Mouse (Mus musculus) v-Abl transformed pro-B cells (cell line): ENCODE data around the gene Nhlrc2.
"Not testable (repeated sequence)": the region's sequence is repeated elsewhere in the genome, so short reads cannot be mapped to it uniquely, and the experiment has no call there.

Source experiments
- in situ Hi-C, 2 experiments: fragments of 400-800 bp; cut with MboI; formaldehyde crosslinking; loops; one replicate each; pipeline ENCODE4 v1.15.1; 2025; ENCODE audit not compliant: unreplicated experiment in 2 of 2

Nhlrc2 gene

DNA sequence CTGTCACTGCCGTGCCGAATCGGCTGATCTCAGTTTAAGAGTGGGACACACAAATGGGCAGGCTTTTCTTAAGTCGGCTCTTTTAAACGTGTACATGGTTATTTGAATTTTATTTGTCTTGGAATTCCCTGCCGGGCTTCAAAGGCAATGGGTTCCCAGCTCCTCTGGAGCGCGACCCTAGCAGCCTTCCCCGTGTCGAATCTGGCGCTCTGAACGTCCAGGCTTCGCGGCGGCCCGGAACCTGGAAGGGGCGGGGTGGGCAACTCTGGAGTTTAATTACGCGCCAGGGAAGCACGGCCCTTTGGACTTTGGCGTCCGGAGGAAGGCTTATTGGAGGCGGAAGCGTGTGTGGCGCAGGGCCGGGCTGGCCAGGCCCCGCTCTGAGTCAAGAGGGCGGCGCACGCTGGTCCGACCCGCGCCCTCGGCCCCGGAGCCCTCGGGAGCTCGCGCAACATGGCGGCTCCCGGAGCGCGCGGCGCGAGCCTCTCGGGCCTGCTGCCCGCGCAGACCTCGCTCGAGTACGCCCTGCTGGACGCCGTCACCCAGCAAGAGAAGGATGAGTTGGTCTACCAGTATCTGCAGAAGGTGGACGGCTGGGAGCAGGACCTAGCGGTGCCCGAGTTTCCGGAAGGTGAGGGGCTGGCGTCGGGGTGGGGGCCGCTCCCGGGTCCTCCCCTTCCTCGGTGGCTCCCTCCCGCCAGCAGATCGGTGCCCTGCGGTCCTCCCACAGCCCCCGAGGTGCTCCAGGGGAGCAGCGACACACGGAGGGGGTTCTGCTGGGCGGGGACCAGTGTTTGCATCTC is at the start of gene Nhlrc2:
TSS of gene Nhlrc2 (plus strand) at position 32 of the 803 bp plus-strand sequence.
- in situ Hi-C loops: no loop called here

DNA sequence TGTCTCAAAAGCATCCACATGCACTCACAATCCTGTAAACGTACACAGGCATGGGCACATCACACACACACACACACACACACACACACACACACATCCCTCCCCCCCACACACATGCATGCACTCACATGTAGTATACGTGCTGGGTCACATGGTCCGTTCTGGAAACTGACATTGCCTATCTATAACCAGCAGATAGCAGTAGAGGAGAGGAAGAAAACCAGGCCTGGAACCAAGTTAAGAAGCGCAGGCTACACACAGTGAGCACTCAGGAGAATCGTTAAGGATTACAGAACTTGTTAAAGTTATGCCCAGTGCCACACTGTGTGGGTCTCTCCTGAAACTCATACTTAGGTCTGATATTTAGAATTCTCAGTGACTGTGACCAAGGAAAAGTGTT is 45.0 kb upstream of the Nhlrc2 start:
- in situ Hi-C loops: not testable (repeated sequence)

DNA sequence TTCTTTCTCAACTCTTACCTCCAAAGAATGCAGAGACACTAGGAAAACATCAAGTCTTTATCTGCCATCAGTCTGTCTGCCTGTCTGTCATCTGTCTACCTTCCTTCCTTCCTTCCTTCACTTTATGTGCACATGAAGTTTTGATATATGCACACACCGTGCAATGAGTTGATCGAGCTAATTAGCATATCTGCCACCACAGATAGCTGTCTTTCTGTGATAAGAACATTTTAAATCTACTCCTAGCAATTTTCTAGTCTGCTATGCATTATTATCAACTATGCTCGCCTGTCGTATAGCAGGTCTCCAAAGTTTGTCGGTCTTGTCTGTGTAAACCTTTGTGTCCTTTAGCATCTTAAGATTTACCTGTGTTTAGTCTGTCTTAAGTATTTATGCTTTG is 44.5 kb upstream of the Nhlrc2 start:
- in situ Hi-C loops: not testable (repeated sequence)

DNA sequence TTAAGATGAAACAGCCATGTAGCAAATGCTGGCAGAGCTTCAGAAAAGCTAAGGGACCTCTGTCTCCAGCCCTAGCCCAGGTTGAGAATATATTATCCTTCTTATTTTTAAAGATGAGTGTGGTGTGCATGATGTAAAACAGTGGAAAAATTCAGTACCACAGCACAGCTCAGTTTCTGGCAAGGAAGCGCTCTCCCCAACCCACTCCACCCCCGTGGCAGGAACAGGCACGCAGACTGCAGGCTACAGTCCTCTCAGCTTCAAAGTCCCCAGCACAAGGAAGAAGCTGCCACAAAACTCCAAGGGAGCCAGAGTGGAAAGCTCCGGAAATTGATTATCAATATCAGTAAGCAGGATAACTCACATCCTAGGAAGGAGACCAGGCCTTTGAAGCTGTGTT is 36.9 kb upstream of the Nhlrc2 start:
- in situ Hi-C loops: not testable (repeated sequence)

DNA sequence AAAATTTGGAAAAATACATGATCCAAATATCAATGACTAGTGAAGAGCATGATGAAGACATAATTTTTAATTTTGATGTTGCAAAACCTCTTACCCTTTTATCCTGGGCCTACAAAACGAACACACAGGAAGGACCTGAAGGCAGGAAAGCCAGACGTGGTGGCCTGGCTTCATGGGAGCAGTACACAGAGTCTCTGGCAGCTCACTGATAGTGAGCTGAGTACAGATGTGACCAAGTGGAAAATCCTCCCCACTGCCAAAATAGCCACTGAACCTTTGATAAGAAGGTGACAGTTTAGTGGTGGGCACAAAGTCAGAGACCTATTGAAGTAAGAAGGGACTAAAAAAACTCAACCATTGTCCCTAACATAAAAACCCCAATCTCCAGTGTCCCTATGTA is 34.5 kb upstream of the Nhlrc2 start:
- in situ Hi-C loops: not testable (repeated sequence)

DNA sequence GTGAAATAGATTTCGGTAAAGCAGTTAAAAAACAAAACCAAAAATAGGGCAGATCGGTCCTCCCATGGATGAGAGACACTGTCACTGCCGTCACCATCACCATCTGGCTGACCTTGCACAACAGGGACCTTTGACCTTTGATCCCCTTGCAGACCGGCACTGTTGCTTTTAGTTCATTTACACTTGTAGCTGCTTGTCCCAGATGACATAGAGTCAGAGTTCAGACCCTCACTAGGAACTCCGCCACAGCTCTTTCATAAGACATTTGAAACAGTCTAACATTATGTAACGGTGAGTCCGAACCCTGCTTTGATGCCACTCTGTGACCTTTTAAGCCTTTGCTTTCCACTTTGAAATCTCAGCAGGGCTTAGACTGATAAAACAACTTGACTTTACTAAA is 28.7 kb upstream of the Nhlrc2 start:
- in situ Hi-C loops: not testable (repeated sequence)

DNA sequence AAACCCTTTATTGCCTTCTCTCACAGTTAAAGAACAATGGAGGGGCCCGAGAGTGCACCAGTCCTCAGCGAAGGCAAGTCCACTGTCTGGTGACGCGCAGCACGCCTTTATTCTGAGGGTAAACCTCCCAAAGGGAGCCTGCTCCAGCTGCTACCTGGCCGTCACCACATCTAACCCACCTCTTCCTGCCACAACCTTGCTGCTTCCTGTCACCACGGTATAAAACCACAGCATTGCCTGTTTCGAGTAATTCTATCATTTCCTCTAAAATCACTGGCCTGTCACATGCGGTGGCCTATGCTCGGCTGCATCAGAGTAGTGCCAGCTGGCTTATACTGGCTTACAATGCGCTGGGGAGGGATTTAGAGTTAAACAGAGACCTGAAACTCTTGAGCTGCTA is 17.5 kb upstream of the Nhlrc2 start:
- in situ Hi-C loops: not testable (repeated sequence)

DNA sequence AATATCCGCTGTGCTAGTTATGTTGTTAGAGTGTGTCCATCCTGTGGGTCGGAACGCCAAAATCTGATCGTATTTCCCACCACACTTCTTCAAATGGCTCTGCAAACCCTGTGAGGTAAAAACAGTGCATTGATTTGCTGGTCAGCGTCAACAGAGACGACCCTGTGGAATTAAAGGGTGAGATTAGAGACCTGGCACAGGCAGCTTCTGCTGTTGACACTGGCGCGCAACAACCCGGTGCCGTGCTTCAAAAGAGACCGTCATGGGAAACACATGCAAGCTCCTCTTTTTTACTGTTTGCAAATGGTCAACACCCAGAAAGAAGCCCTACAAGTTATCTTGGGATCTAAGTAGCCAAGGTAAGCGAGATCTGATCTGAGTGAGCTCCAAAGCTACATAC is 16.8 kb upstream of the Nhlrc2 start:
- in situ Hi-C loops: no loop called here

DNA sequence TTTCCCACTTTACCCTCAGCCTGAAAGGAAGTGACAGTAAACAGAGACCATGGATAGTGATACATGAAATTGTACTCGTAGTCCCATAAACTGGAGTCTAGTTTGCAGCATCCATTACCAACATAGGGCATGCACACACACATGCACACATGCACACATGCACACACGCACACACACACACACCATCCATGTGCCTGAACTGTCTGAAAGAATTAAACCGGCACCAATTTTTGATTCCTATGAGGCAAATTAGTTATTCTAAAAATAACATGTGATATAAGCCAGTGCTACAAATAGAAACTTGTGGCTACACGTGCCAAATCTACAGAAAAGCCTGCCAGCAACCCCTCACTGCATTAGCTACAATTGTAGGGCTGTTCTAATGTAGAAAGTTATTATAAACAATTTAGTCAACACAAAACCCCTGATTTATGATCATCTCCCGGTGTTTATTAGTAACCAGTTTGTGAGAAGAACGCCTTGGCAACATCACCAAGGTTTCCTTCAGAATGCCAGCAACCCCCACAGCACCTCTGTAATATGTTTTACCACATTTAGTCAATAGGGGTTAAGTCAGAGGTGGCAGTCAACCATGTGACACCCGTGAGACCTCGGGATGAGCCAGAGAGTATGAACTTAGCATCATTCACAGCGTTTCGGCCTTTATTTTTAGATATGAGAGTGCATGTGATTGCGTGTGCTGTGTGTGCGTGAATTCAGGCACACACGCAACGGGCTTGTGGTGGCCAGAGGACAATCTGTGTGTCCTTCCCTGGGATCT is 14.6 kb upstream of the Nhlrc2 start:
- in situ Hi-C loops: no loop called here

DNA sequence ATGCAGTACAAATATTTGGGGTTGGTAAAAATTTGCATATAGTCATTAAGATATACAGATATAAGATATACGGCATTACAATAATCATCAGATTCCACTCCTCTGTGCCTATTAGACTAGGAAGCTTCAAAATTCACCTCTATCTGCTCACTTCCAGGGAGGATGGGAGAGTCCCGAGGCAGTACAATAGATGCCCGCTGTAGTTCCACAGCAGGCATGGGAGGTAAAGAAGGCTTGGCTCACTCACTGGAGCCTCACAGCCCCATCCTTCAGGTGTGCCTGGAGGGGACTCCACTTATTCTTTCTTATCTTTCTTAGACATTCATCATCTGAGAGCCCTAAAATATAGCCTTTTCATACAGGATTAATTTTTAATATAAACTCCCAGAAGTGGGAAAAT is 13.7 kb upstream of the Nhlrc2 start:
- in situ Hi-C loops: no loop called here

DNA sequence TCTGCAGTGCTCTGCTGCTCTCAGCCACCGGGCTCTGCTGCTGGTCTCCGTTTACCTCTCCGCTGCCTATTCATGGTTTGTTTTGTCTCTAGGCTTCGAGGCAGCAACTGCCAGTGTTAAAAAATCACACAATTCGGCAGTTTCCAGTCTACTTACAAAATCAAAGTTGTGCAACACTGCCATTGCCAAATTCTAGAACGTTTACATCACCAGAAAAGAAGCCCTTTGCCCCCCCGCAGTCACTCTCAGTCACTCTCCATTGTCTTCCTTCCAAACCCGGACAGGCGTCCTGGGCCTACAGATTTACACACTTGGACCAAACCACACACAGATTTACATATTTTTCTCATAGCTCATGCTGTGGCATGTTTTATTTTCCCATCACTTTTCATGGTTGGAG is 13.0 kb upstream of the Nhlrc2 start:
- in situ Hi-C loops: no loop called here

DNA sequence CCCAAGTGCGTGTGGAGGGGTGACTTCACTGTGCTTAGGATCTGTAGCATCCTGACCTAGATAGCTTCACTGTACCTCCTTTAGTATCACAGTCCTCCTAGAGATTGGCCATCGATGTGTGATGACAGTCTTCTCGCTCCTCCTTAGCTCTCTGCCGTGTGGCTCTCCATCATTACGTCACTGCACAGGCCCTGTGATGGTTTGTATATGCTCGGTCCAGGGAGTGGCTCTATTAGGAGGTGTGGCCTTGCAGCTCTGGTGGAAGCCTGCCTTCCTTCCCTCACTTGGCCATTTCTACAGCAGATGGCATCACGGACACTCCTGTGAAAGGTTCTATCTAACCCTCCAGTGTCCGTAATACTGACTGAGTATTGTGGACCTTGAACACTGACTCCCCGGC is 12.3 kb upstream of the Nhlrc2 start:
- in situ Hi-C loops: no loop called here

DNA sequence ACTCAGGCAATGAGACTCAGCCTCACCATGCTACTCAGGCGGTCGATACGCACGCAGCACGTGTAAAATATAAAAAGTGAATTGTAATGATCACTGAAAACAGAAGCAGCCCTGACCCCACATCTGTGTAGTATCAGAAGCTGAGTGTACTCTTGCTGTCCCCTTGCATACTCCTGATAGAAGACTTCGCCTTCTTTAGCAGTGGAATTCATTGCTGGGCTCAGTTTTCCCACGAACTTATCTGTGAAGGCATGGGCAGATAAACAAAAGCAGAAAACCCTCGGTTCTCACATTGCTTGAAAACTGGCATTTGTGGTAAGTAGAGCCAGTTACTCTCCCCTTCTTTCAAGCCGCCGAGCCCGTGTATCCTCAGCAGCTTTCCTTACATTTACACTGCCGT is 4.7 kb upstream of the Nhlrc2 start:
- in situ Hi-C loops: no loop called here

DNA sequence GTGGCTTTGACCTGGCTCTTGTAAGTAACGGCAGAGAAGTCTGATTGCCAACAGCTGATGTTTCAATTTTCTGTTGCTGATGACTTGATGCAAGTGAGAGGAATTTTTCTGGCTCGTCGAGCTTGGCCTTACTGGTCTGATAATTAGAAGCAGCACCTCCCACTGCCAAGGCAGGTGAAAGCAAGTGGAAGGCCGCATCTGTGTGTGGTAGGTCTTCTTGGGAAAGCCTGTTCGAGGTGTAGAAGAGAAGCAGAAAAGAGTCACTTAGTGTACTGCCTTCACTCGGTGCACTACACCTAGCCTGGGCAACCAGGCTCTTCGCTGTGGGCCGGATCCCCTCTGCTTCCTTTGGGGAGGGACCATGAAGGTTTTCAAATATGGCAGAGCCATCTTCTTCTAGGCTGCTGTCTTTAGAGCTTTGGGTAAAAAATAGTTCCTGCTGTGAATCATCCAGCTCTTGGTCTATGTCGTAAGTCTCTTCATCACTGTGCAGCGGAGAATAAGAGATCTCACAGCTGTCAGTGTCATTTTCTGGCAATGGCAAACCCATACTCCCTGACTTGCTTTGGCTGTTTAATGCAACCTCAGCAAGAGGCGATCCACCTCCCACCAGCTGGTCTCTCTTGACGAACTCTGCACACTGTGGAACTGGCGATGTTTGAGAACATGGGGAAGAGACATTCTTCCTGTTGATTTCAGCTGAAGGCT is 3.2 kb upstream of the Nhlrc2 start:
- in situ Hi-C loops: no loop called here

DNA sequence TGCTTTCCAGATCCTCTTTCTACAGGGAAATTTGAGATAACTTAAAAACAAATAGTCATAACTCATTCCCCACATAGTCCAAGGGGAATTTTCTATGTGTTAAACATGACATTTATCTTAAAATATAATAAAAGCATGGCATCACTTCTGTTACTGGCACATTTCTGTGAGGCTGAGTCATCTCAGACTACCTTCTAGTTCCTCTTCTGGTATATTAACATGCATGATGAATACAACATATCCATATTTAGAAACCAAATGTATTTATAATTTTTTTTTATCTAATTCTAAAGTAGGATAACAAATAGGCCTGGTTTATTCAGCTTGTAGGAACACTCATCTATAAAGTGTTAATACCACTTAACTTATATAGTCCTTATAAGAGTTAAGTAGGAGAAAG is 2.0 kb upstream of the Nhlrc2 start:
- in situ Hi-C loops: no loop called here

DNA sequence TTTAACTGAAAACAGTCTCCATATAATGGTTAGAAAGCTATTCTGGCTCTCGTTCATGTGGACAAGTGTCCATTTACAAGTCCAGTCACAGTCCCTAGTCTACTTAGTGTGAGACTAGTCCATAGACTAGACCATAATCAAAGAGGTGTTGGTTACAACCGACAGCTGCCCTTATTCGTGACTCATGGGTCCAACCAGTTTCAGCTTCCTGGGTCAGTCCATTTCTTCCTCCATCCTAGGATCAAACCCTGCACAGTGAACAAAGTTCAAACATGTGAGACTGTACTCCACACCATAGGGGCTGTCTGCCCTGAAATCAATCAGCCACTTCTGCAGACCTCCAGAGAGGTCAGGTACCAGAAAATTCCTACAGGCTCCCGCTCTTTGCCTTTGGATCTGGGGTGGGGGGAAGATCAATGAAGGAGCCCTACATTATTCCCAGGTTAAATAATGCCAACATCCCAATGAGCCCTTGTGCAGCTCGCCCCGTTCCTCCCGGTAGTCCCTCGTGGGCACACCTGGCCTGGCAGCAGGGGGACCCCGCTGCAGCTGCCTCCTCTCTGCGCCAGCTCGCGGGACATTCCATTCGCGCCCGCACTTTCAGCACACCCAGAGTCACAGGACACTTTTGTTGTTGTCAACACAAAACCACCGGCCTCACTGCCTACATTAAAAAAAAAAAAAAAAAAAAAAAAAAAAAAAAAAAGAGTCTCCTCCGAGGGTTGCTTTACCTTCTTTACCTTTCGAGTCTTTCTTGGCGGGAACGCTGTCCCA is 418 bp upstream of the Nhlrc2 start, which contains the start of gene Dclre1a:
TSS of gene Dclre1a (minus strand) at position 767 of the 774 bp plus-strand sequence.
- in situ Hi-C loops: no loop called here

DNA sequence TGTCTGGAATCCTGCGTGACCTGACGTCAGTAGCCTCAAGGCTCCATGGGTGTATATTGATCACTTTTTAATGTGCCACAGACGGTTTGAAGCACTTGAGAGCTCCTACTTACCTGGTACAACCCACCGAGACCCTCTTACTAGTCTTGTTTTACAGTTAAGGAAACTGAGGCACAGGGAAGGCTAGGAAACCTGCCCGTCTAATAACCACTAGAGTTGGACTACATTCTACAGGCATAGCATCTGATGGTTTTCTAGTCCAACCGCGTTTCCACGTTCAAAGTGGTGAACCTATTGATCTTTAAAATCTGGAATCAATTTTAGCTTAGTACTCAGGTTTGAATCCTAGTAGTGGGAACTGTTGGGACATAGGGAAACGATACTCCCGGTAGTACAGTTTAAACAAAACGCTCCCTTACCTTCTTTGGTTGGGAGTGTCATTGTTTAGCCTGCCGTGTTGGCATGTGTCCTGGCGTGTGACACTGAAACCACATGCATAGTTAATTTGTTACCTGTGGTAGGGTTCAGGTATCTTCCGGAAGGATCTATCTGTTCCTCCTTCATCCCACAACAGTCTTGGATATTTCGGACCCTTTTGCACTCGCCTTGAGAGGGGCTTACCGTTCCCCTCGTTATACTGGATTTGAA is 1.1 kb downstream of the Nhlrc2 start:
- in situ Hi-C loops: no loop called here

DNA sequence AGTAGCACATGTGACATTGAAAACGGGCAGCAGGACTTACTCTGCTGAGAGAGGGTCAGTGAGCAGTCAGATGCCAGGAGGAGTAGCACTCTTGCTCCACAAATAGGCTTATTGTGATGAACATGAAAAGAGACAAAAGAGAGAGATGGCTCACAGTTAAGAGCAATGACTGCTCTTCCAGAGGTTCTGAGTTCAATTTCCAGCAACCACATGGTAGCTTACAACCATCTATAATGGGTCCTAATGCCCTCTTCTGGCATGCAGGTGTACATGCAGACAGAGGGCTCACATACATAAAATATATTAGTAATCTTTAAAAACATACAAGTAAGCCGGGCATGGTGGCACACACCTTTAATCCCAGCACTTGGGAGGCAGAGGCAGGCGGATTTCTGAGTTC is 5.1 kb downstream of the Nhlrc2 start:
- in situ Hi-C loops: no loop called here

DNA sequence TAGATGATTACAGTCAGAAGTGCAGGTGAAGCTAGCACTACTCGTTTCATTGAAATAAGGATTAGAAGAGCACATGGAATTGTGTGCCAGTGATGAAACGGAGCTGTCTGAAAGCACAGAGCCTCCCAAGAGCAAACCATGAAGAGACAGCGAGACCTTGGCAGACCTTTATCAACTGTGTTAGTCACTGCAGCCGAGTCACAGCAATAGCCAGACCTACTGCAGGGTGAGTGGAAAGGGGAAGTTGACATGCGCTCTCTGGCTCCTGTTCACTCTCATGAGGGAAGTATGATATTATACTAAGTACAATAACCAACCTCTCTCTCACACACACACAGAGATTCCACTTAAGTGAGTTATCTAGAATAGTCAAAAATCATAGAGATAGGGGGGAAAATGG is 7.9 kb downstream of the Nhlrc2 start:
- in situ Hi-C loops: no loop called here
